Mouse (Mus musculus) heart, embryonic 16.5 days (tissue): ENCODE measurements around the gene Aff3. TPM values are rescaled to one million over a fixed set of nuclear protein-coding genes. Genes with fewer than 3 reads are reported as not detected.

ENCODE experiments used
- ATAC-seq: fragments of 200-750 bp; cut with Nextera tagmentation; replicated peaks from 2 replicates; pipeline ENCODE4 v1.8.0; 2017; ENCODE audit warnings: moderate number of reproducible peaks; ENCODE audit not compliant: insufficient read depth, low FRiP score; ENCODE audit errors: extremely low read depth
- H3K27ac ChIP-seq: fragments of 300-500 bp; sonication (generic); 2 replicates; pipeline ENCODE4 v1.5.1; 2014; ENCODE audit warnings: mild to moderate bottlenecking, low read length, control low read depth, moderate library complexity
- H3K27me3 ChIP-seq: fragments of 300-500 bp; sonication (generic); 2 replicates; pipeline ENCODE4 v1.6.1; 2014; ENCODE audit warnings: low read length, mixed read lengths; ENCODE audit not compliant: control insufficient read depth, insufficient read depth
- H3K36me3 ChIP-seq: fragments of 300-500 bp; sonication (generic); 2 replicates; pipeline ENCODE4 v1.6.1; 2014; ENCODE audit not compliant: control insufficient read depth, insufficient read depth
- H3K4me1 ChIP-seq: fragments of 300-500 bp; sonication (generic); 2 replicates; pipeline ENCODE4 v1.6.1; 2014; ENCODE audit warnings: low read length, mixed read lengths; ENCODE audit not compliant: control insufficient read depth, insufficient read depth
- H3K4me2 ChIP-seq: fragments of 300-500 bp; sonication (generic); 2 replicates; pipeline ENCODE4 v1.6.1; 2014; ENCODE audit warnings: low read depth, mild to moderate bottlenecking, control low read depth, low read length
- H3K4me3 ChIP-seq: fragments of 300-500 bp; sonication (generic); 2 replicates; pipeline ENCODE4 v1.5.1; 2014; ENCODE audit warnings: mild to moderate bottlenecking, control low read depth, low read length
- H3K9ac ChIP-seq: fragments of 300-500 bp; sonication (generic); 2 replicates; pipeline ENCODE4 v1.6.1; 2014; ENCODE audit warnings: low read length, control low read depth
- H3K9me3 ChIP-seq: fragments of 300-500 bp; sonication (generic); replicated peaks from 2 replicates; pipeline ENCODE4 v1.6.1; 2016; ENCODE audit warnings: low read length; ENCODE audit not compliant: control insufficient read depth
- WGBS: fragments of 180-500 bp; shearing (Covaris S2); extraction: QIAGEN DNeasy Blood & Tissue Kit; methylation state at CpG from one replicate; pipeline ENCODE4 v1.1.7; 2014; 5-methylcytosine and 5-hydroxymethylcytosine counted together
- polyA plus RNA-seq: library from polyadenylated mRNA; unstranded; fragments of >200 nt; fragmentation: Nextera tagmentation; extraction: Ambion mirVana; gene quantifications from 2 replicates; pipeline ENCODE4 v1.2.1, GENCODE M21; 2015

Aff3 gene
- polyA plus RNA-seq, 1 experiment from 2014 or later = 2.2 TPM

GRCm38 (mm10) chr1:38418181-38419032 is 246.3 kb downstream of the Aff3 start:
- Histone ChIP-seq H3K36me3 (no peaks in the 10 kb centered on the region), H3K4me2 (no peak overlapping the region), H3K4me1 (no peaks in the 10 kb centered on the region), H3K4me3 (no peak overlapping the region), H3K27me3 (no peaks in the 10 kb centered on the region), H3K9ac (no peak overlapping the region), H3K9me3 (no peaks in the 10 kb centered on the region), H3K27ac (no peak overlapping the region)
- WGBS = 78% methylated on average over 12 of the region's 12 CpGs
- ATAC-seq = peak; percentile 49

- H3K4me3 ChIP-seq = no peak overlapping the region
- no peak for ATAC-seq
- no peaks in the 10 kb centered on the region for H3K9me3 ChIP-seq
- no peak overlapping the region for H3K9ac ChIP-seq
- WGBS = 87% methylated on average over 12 of the region's 12 CpGs
- H3K4me1 ChIP-seq = no peaks in the 10 kb centered on the region
- H3K36me3 ChIP-seq = no peaks in the 10 kb centered on the region
- no peak overlapping the region for H3K27ac ChIP-seq
- H3K27me3 ChIP-seq = no peaks in the 10 kb centered on the region
- H3K4me2 ChIP-seq = no peak overlapping the region
These were observed 247.6 kb downstream of the Aff3 start for GRCm38 (mm10) chr1:38417196-38417595.

GRCm38 (mm10) chr1:38415511-38415910 is 249.2 kb downstream of the Aff3 start:
- no peak overlapping the region for H3K9ac ChIP-seq
- no peaks in the 10 kb centered on the region for H3K36me3 ChIP-seq
- no peaks in the 10 kb centered on the region for H3K4me1 ChIP-seq
- no peak overlapping the region for H3K27ac ChIP-seq
- H3K4me2 ChIP-seq = no peak overlapping the region
- no peak overlapping the region for H3K4me3 ChIP-seq
- H3K27me3 ChIP-seq = no peaks in the 10 kb centered on the region
- WGBS = 86% methylated on average over 6 of the region's 6 CpGs
- no peak for ATAC-seq
- no peaks in the 10 kb centered on the region for H3K9me3 ChIP-seq

GRCm38 (mm10) chr1:38411106-38411505 is 253.6 kb downstream of the Aff3 start:
- H3K9me3 ChIP-seq = no peaks in the 10 kb centered on the region
- no peak overlapping the region for H3K4me2 ChIP-seq
- WGBS = 41% methylated on average over 4 of the region's 4 CpGs
- H3K4me3 ChIP-seq = no peak overlapping the region
- H3K36me3 ChIP-seq = no peaks in the 10 kb centered on the region
- H3K27me3 ChIP-seq = no peaks in the 10 kb centered on the region
- no peaks in the 10 kb centered on the region for H3K4me1 ChIP-seq
- no peak overlapping the region for H3K27ac ChIP-seq
- no peak overlapping the region for H3K9ac ChIP-seq
- no peak for ATAC-seq

- ATAC-seq = no peak
- no peak overlapping the region for H3K27ac ChIP-seq
- H3K4me1 ChIP-seq = no peaks in the 10 kb centered on the region
- H3K27me3 ChIP-seq = no peaks in the 10 kb centered on the region
- 51% methylated on average over 4 of the region's 4 CpGs for WGBS
- no peaks in the 10 kb centered on the region for H3K9me3 ChIP-seq
- no peaks in the 10 kb centered on the region for H3K36me3 ChIP-seq
- H3K4me2 ChIP-seq = no peak overlapping the region
- H3K9ac ChIP-seq = no peak overlapping the region
- H3K4me3 ChIP-seq = no peak overlapping the region
These were observed 254.3 kb downstream of the Aff3 start for GRCm38 (mm10) chr1:38410457-38410856.

- no peak overlapping the region for H3K9ac ChIP-seq
- no peaks in the 10 kb centered on the region for H3K9me3 ChIP-seq
- ATAC-seq = no peak
- H3K36me3 ChIP-seq = no peaks in the 10 kb centered on the region
- H3K27ac ChIP-seq = no peak overlapping the region
- no peaks in the 10 kb centered on the region for H3K27me3 ChIP-seq
- H3K4me2 ChIP-seq = no peak overlapping the region
- H3K4me3 ChIP-seq = no peak overlapping the region
- 83% methylated on average over 3 of the region's 3 CpGs for WGBS
- H3K4me1 ChIP-seq = no peaks in the 10 kb centered on the region
These were observed 256.5 kb downstream of the Aff3 start for GRCm38 (mm10) chr1:38408241-38408640.

- H3K36me3 ChIP-seq = no peaks in the 10 kb centered on the region
- H3K4me1 ChIP-seq = peaks cover 6% of the 10 kb centered on the region; the same call in 1 of the 2 replicates
- H3K4me2 ChIP-seq = no peak overlapping the region
- 87% methylated on average over 5 of the region's 5 CpGs for WGBS
- H3K27ac ChIP-seq = no peak overlapping the region
- no peak for ATAC-seq
- no peak overlapping the region for H3K9ac ChIP-seq
- no peaks in the 10 kb centered on the region for H3K9me3 ChIP-seq
- H3K4me3 ChIP-seq = no peak overlapping the region
- H3K27me3 ChIP-seq = no peaks in the 10 kb centered on the region
These were observed 261.0 kb downstream of the Aff3 start for GRCm38 (mm10) chr1:38403781-38404180.

- Histone ChIP-seq H3K27me3 (no peaks in the 10 kb centered on the region), H3K9me3 (no peaks in the 10 kb centered on the region), H3K27ac (no peak overlapping the region), H3K9ac (no peak overlapping the region), H3K36me3 (no peaks in the 10 kb centered on the region), H3K4me1 (peaks cover 15% of the 10 kb centered on the region; the same call in 1 of the 2 replicates), H3K4me2 (no peak overlapping the region), H3K4me3 (no peak overlapping the region)
- 74% methylated on average over 4 of the region's 4 CpGs for WGBS
- no peak for ATAC-seq
These were observed 262.9 kb downstream of the Aff3 start for GRCm38 (mm10) chr1:38401856-38402255.

- no peaks in the 10 kb centered on the region for H3K9me3 ChIP-seq
- H3K4me3 ChIP-seq = no peak overlapping the region
- no peak overlapping the region for H3K27ac ChIP-seq
- peaks cover 18% of the 10 kb centered on the region; the same call in 1 of the 2 replicates for H3K4me1 ChIP-seq
- 67% methylated on average over 10 of the region's 10 CpGs for WGBS
- H3K4me2 ChIP-seq = no peak overlapping the region
- no peak overlapping the region for H3K9ac ChIP-seq
- H3K36me3 ChIP-seq = no peaks in the 10 kb centered on the region
- H3K27me3 ChIP-seq = no peaks in the 10 kb centered on the region
- ATAC-seq = no peak; the same call in 1 of the 2 replicates
These were observed 265.5 kb downstream of the Aff3 start for GRCm38 (mm10) chr1:38399269-38399668.
